Mouse (Mus musculus) gastrocnemius, postnatal 10 days (tissue): Measurements from ENCODE around the gene Erg. TPM values are rescaled to one million over a fixed set of nuclear protein-coding genes. Genes with fewer than 3 reads are reported as not detected.

ENCODE experiments used
- DNase-seq: peaks from one replicate; pipeline ENCODE4 v3.0.0; 2021; ENCODE audit warnings: mixed read lengths
- total RNA-seq, 2 experiments: library from RNA; stranded (reverse); gene quantifications; 2 replicates each; pipeline ENCODE4 v1.2.3; 2021

Gene Erg
- total RNA-seq, 2 experiments from 2014 or later = 23.8 to 26.7 TPM

- no peak for DNase-seq
Measured at GRCm38 (mm10) chr16:95388292-95388691, 198.1 kb downstream of the Erg start.

GRCm38 (mm10) chr16:95387008-95387407 is 199.4 kb downstream of the Erg start:
- no peak for DNase-seq

GRCm38 (mm10) chr16:95385299-95385973 is 201.0 kb downstream of the Erg start:
- DNase-seq = no peak

GRCm38 (mm10) chr16:95384590-95385148 is 201.7 kb downstream of the Erg start:
- DNase-seq = no peak

- no peak for DNase-seq
Measured at GRCm38 (mm10) chr16:95382251-95382650, 204.1 kb downstream of the Erg start.

- no peak for DNase-seq
Measured at GRCm38 (mm10) chr16:95376834-95377233, 209.6 kb downstream of the Erg start.

GRCm38 (mm10) chr16:95376364-95376763 is 210.0 kb downstream of the Erg start:
- DNase-seq = no peak

GRCm38 (mm10) chr16:95374646-95375045 is 211.7 kb downstream of the Erg start:
- no peak for DNase-seq

GRCm38 (mm10) chr16:95372960-95373359 is 213.4 kb downstream of the Erg start:
- no peak for DNase-seq

GRCm38 (mm10) chr16:95371713-95372112 is 214.7 kb downstream of the Erg start:
- DNase-seq = no peak

GRCm38 (mm10) chr16:95366989-95367765 is 219.2 kb downstream of the Erg start:
- peak; percentile 26 for DNase-seq

GRCm38 (mm10) chr16:95365214-95365613 is 221.2 kb downstream of the Erg start:
- no peak for DNase-seq

- DNase-seq = no peak
Measured at GRCm38 (mm10) chr16:95363632-95364465, 222.5 kb downstream of the Erg start.

- DNase-seq = no peak
Measured at GRCm38 (mm10) chr16:95361950-95362349, 224.4 kb downstream of the Erg start.

GRCm38 (mm10) chr16:95360940-95361489 is 225.4 kb downstream of the Erg start:
- DNase-seq = no peak

GRCm38 (mm10) chr16:95360214-95360850 is 226.1 kb downstream of the Erg start:
- no peak for DNase-seq

- DNase-seq = no peak
Measured at GRCm38 (mm10) chr16:95356962-95357955, 229.1 kb downstream of the Erg start.

GRCm38 (mm10) chr16:95353838-95354237 is 232.6 kb downstream of the Erg start:
- DNase-seq = no peak

- DNase-seq = no peak
Measured at GRCm38 (mm10) chr16:95352266-95352665, 234.1 kb downstream of the Erg start.

GRCm38 (mm10) chr16:95350499-95350898 is 235.9 kb downstream of the Erg start:
- DNase-seq = peak; percentile 58
